Mouse (Mus musculus): Measurements from ENCODE around the gene Ccdc174. TPM values are rescaled to one million over a fixed set of nuclear protein-coding genes. Genes with fewer than 3 reads are reported as not detected.

The Ccdc174 gene
- 27.2 and 30.6 TPM in 2 replicates for polyA plus RNA-seq (2016; fragmentation: Nextera tagmentation; extraction: Ambion mirVana)

DNA sequence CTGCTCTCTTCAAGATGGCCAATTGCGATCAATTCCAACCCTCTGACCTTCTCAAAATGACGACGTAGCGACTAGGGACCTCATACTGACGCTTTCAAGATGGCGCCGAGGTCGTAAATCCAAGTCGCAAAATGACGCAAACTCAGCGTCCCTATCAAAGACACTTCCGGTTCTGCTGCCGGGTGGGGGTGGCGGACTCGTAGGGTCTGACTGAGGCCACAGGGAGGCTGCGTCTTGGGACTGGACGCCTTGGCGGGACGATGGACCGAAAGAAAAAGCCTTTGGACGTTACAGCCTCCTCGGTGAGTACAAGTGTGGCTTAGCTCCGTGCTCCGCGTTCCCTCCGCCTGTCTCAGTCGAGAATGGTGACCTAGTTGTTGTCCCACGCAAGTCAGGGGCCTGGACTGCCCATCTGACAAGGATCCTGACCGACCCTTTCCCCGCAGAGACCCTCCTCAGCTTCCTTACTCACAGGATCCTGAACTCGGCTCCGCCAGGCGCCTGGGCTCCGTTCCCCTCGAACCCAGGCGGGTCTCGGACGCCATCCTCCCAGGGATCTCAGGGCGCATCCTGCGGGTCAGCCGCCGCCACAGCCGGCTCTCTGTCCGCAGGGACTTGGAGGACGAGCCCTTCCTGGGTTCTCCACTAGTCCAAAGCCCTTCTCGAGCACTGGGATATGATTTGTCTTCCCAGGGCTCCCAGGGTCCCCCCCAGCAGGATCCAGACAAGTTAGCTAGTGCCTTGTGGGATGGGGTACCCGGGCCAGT, at the start of gene Ccdc174:
Gene Ccdc174, plus strand, starts transcription at position 169 of the 767 bp plus-strand sequence.
- under 1% methylated on average over 47 of the region's 47 CpGs for WGBS
- Histone ChIP-seq H3K4me3 (peak within 1 kb of the TSS; percentile 75), H3K36me3 (peaks cover 26% of the 10 kb centered on the region), H3K9me3 (replicated peaks) (no peaks in the 10 kb centered on the region), H3K27me3 (ENCODE audit: low read depth, poor library complexity, severe bottlenecking) (no peaks in the 10 kb centered on the region), H3K27ac (peak within 1 kb of the TSS; percentile 84), H3K4me1 (peaks cover 10% of the 10 kb centered on the region)
- DNase-seq (ENCODE audit: low spot score): peak; percentile 95

DNA sequence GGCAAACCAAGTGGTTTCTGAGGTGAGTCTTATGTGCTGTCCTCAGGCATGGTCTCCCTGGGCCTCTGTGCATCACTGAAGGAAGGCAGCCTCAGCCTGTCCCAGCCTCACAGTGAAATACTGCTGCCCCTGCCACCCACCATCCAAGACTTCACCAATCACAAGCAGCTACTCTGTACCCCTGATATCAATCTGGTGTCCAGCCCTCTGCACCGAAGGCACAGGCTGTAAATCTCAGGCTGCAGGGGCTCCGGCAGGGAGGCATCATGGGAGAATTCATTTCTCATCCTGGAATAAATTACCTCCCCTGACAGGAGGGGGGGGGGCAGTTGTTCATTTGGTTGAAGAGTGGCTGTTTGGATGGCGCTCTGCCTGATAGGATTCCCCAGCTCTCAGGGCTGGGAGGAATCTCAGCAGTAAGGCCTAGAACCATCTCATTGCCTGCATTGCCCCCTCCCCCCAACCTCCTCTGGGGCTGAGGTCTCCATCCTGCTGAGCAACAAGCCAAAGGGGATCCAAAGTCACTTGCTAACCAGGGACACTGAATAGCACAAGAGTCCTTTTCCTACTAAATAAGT, 44.9 kb upstream of the Ccdc174 start:
- Histone ChIP-seq H3K36me3 (no peaks in the 10 kb centered on the region), H3K9me3 (replicated peaks) (no peaks in the 10 kb centered on the region), H3K27me3 (ENCODE audit: low read depth, poor library complexity, severe bottlenecking) (peaks cover 18% of the 10 kb centered on the region; the same call in 1 of the 2 replicates), H3K4me1 (peaks cover 4% of the 10 kb centered on the region; the same call in 1 of the 2 replicates), H3K27ac (no peak overlapping the region), H3K4me3 (no peak overlapping the region)
- WGBS: 53% methylated on average over 3 of the region's 3 CpGs
- no peak for DNase-seq (ENCODE audit: low spot score)

- 10% methylated on average over 23 of the region's 23 CpGs for WGBS
- Histone ChIP-seq H3K9me3 (replicated peaks) (no peaks in the 10 kb centered on the region), H3K4me3 (no peak overlapping the region), H3K27me3 (ENCODE audit: low read depth, poor library complexity, severe bottlenecking) (peaks cover 69% of the 10 kb centered on the region), H3K4me1 (peaks cover 19% of the 10 kb centered on the region), H3K36me3 (no peaks in the 10 kb centered on the region), H3K27ac (no peak overlapping the region)
- peak; percentile 89 for DNase-seq (ENCODE audit: low spot score)
Observed at GRCm38 (mm10) chr6:91839010-91839871, 38.6 kb upstream of the Ccdc174 start.

GRCm38 (mm10) chr6:91842897-91843627, 34.8 kb upstream of the Ccdc174 start:
- 3% methylated on average over 41 of the region's 46 CpGs for WGBS
- Histone ChIP-seq H3K9me3 (replicated peaks) (no peaks in the 10 kb centered on the region), H3K4me1 (peaks cover 19% of the 10 kb centered on the region), H3K36me3 (no peaks in the 10 kb centered on the region), H3K4me3 (peak overlapping the region; percentile 61), H3K27me3 (ENCODE audit: low read depth, poor library complexity, severe bottlenecking) (peaks cover 91% of the 10 kb centered on the region), H3K27ac (no peak overlapping the region)
- DNase-seq (ENCODE audit: low spot score): peak; percentile 49

GRCm38 (mm10) chr6:91843628-91844153, 34.2 kb upstream of the Ccdc174 start:
- Histone ChIP-seq H3K27me3 (ENCODE audit: low read depth, poor library complexity, severe bottlenecking) (peaks cover 90% of the 10 kb centered on the region), H3K27ac (no peak overlapping the region)
- WGBS: 11% methylated on average over 69 of the region's 69 CpGs

DNA sequence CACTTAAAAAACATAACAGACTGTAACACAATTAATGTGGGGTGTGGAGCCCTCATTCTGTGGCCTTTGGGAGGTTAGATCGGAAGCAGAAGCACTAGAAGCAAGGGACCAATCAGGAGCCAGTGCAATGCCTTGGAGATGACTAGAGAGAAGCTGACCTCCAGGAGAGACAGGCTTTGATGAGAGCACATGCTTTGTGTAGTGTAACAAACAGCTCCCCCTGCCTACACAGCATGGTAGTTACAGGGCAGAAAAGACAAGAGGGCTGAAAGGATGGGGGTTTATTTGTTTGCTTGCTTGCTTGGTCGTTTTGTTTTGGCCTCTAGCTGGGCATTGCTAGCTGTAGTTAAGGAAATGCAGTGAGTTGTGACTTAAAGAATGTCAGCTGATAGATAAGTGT, 25.3 kb upstream of the Ccdc174 start:
- Histone ChIP-seq H3K27ac (no peak overlapping the region), H3K4me3 (no peak overlapping the region), H3K27me3 (ENCODE audit: low read depth, poor library complexity, severe bottlenecking) (peaks cover 17% of the 10 kb centered on the region; the same call in 1 of the 2 replicates), H3K9me3 (replicated peaks) (no peaks in the 10 kb centered on the region), H3K4me1 (no peaks in the 10 kb centered on the region), H3K36me3 (no peaks in the 10 kb centered on the region)
- WGBS: 17% methylated on average over 2 of the region's 2 CpGs
- DNase-seq (ENCODE audit: low spot score): peak; percentile 46

More at GRCm38 (mm10) chr6:91843628-91844153, 34.2 kb upstream of the Ccdc174 start:
- Histone ChIP-seq H3K4me1 (peaks cover 19% of the 10 kb centered on the region), H3K4me3 (peak overlapping the region; percentile 61), H3K36me3 (no peaks in the 10 kb centered on the region), H3K9me3 (replicated peaks) (no peaks in the 10 kb centered on the region)
- no peak for DNase-seq (ENCODE audit: low spot score)

GRCm38 (mm10) chr6:91858339-91858738, 19.5 kb upstream of the Ccdc174 start:
- WGBS: 77% methylated on average over 5 of the region's 5 CpGs
- Histone ChIP-seq H3K4me3 (no peak overlapping the region), H3K27me3 (ENCODE audit: low read depth, poor library complexity, severe bottlenecking) (peaks cover 14% of the 10 kb centered on the region; the same call in 1 of the 2 replicates), H3K27ac (no peak overlapping the region), H3K4me1 (no peaks in the 10 kb centered on the region), H3K9me3 (replicated peaks) (no peaks in the 10 kb centered on the region), H3K36me3 (no peaks in the 10 kb centered on the region)
- DNase-seq (ENCODE audit: low spot score): no peak

DNA sequence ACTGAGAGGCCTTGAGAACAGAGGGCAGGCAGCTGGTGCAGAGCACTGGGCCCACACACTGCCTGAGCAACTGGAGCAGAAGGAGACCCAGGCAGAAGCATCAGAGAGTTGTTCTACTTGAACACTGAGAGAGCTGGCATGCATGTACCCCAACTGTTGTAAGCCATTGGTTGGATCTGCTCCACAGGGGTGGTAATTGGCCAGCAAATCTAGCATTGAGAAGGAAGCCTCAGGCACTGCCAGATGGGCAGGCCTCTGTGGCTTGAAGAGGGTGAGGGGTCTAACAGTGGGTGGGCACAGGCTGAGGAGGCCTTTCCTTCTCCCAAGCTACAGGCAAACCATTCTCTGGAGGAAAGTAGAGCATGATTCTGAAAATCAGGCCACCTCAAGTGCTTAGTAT, 15.0 kb upstream of the Ccdc174 start:
- Histone ChIP-seq H3K27ac (no peak overlapping the region), H3K9me3 (replicated peaks) (no peaks in the 10 kb centered on the region), H3K36me3 (no peaks in the 10 kb centered on the region), H3K27me3 (ENCODE audit: low read depth, poor library complexity, severe bottlenecking) (0 out of 2 replicates have a peak, but pooled peaks cover 6% of the 10 kb centered on the region), H3K4me1 (no peaks in the 10 kb centered on the region), H3K4me3 (no peak overlapping the region)
- DNase-seq (ENCODE audit: low spot score): no peak

GRCm38 (mm10) chr6:91864595-91864994, 13.3 kb upstream of the Ccdc174 start:
- no peak overlapping the region for H3K4me3 ChIP-seq
- no peaks in the 10 kb centered on the region for H3K36me3 ChIP-seq
- no peaks in the 10 kb centered on the region for H3K4me1 ChIP-seq
- no peaks in the 10 kb centered on the region for H3K9me3 ChIP-seq (replicated peaks)
- 0 out of 2 replicates have a peak, but pooled peaks cover 6% of the 10 kb centered on the region for H3K27me3 ChIP-seq (ENCODE audit: low read depth, poor library complexity, severe bottlenecking)
- no peak overlapping the region for H3K27ac ChIP-seq
- 78% methylated on average over 5 of the region's 5 CpGs for WGBS
- no peak for DNase-seq (ENCODE audit: low spot score)

DNA sequence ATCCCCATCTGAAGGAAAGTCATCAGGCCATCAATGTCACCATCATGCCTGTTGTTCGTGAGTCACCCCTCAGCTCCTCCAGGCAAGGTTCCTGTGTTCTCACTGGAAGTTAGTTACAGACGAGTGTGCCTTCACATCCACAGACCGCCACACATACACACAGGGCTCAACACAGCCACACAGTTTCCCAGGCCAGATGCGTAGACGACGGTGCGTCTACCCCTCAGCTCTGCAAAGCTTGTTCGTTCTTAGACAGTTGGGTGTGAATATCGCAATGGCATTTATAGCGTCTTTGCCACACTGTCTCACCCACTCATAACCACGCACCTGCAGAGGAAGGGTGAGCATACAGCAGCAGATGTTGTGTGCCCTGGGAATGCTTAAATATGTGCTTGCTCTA, 12.3 kb upstream of the Ccdc174 start:
- H3K4me3 ChIP-seq: no peak overlapping the region
- no peaks in the 10 kb centered on the region for H3K36me3 ChIP-seq
- no peak for DNase-seq (ENCODE audit: low spot score)
- 0 out of 2 replicates have a peak, but pooled peaks cover 6% of the 10 kb centered on the region for H3K27me3 ChIP-seq (ENCODE audit: low read depth, poor library complexity, severe bottlenecking)
- H3K9me3 ChIP-seq (replicated peaks): no peaks in the 10 kb centered on the region
- H3K27ac ChIP-seq: no peak overlapping the region
- WGBS: 85% methylated on average over 11 of the region's 11 CpGs
- no peaks in the 10 kb centered on the region for H3K4me1 ChIP-seq

DNA sequence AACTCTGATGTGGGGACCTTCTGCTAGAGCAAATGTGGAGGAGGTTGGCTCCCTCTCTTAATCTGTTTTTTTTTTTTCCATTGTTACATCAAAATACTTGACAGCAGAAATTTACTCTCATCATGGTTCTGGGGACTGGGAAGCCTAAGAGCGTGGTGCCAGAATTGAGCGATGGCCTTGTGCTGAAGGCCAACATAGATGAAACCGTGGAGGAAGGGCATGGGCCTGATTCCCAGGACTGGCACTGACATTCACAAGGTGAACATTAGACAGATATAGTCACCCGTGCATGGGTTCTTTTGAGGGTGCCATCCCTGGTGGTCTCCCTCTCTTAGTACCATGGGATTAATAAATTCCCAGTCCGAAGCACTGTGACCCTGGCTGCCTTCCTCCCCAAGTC, 9.8 kb upstream of the Ccdc174 start:
- 0 out of 2 replicates have a peak, but pooled peaks cover 6% of the 10 kb centered on the region for H3K27me3 ChIP-seq (ENCODE audit: low read depth, poor library complexity, severe bottlenecking)
- 91% methylated on average over 5 of the region's 5 CpGs for WGBS

DNA sequence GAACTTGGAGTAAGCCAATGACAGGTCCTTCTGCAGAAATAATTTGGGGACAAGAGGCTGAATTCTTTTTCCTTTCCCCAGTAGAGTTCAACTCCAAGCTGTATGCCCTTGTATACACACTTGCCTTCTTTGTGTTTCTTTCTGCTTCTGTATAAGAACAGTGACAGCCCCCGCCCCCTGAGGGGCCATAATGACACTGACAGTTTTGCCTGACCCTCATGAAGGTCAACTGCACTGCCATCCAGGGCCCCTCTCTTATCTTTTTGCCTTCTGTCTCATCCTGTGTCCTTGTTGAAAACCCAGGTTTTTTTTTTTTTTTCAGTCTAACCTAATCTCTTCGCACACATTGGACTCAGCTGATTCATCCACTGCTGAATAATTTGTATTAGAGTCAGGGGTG, 5.1 kb upstream of the Ccdc174 start:
- Histone ChIP-seq H3K27ac (no peak overlapping the region), H3K4me3 (no peak overlapping the region), H3K36me3 (no peaks in the 10 kb centered on the region), H3K27me3 (ENCODE audit: low read depth, poor library complexity, severe bottlenecking) (0 out of 2 replicates have a peak, but pooled peaks cover 3% of the 10 kb centered on the region), H3K4me1 (peaks cover 4% of the 10 kb centered on the region; the same call in 1 of the 2 replicates), H3K9me3 (replicated peaks) (no peaks in the 10 kb centered on the region)
- WGBS: 75% methylated on average over 2 of the region's 2 CpGs
- no peak for DNase-seq (ENCODE audit: low spot score)

More for the DNA sequence above, 9.8 kb upstream of the Ccdc174 start:
- Histone ChIP-seq H3K36me3 (no peaks in the 10 kb centered on the region), H3K27ac (no peak overlapping the region), H3K4me3 (no peak overlapping the region), H3K4me1 (no peaks in the 10 kb centered on the region), H3K9me3 (replicated peaks) (no peaks in the 10 kb centered on the region)
- DNase-seq (ENCODE audit: low spot score): no peak
